In genomic region chr8:114458113-114458784, GRCm38 (mm10) we compare ENCODE assay signal across 14 mouse cellular contexts. TPM values are rescaled to one million over a fixed set of nuclear protein-coding genes. Genes with fewer than 3 reads are reported as not detected.
DNase-seq lines count a peak whose midpoint lies in the region; ATAC-seq and TF ChIP-seq lines count a peak whose summit lies in the region.
"Had no signal": no experiment of that assay in that cellular context is flagged by ENCODE, and none has a peak within 500 bp of the region (broad histone marks: within the 10 kb centered on the region; RNA-seq: fewer than 3 reads in every experiment).

No protein-coding gene starts in this region.

- no peak for DNase-seq in kidney, adult 8-10 months
- peak; percentile 24 for DNase-seq in gastrocnemius, postnatal 25 days
- peak; percentile 89 for DNase-seq in lung, postnatal 0 days (ENCODE audit: low spot score)
- DNase-seq in cerebellum, adult 18-20 months: no peak
- no peak for DNase-seq in spleen, adult 12 weeks (ENCODE audit: low spot score)

- H3K27ac ChIP-seq in kidney, embryonic 16.5 days (ENCODE audit: low read length): peak overlapping the region; percentile 65
- H3K27ac ChIP-seq in heart, embryonic 12.5 days (ENCODE audit: poor library complexity, severe bottlenecking): no peak overlapping the region
- H3K27ac ChIP-seq in lung, postnatal 0 days (ENCODE audit: low read length): peak overlapping the region; percentile 78
- H3K27ac ChIP-seq: limb, embryonic 12.5 days; midbrain, embryonic 12.5 days had no signal

- no peaks in the 10 kb centered on the region for H3K36me3 ChIP-seq in kidney, embryonic 16.5 days (ENCODE audit: insufficient read depth, low read length)
- no peaks in the 10 kb centered on the region for H3K36me3 ChIP-seq in heart, embryonic 12.5 days
- H3K36me3 ChIP-seq in lung, postnatal 0 days (ENCODE audit: insufficient read depth, low read length): no peaks in the 10 kb centered on the region
- H3K36me3 ChIP-seq: limb, embryonic 12.5 days; midbrain, embryonic 12.5 days had no signal

- H3K9ac ChIP-seq in kidney, embryonic 16.5 days (replicated peaks; ENCODE audit: low read length): no peak overlapping the region
- no peak overlapping the region for H3K9ac ChIP-seq in heart, embryonic 12.5 days
- H3K9ac ChIP-seq in lung, postnatal 0 days (replicated peaks; ENCODE audit: low read depth): no peak overlapping the region
- H3K9ac ChIP-seq: limb, embryonic 12.5 days; midbrain, embryonic 12.5 days had no signal

- H3K4me3 ChIP-seq in kidney, embryonic 16.5 days (ENCODE audit: low read length): no peak overlapping the region; the same call in 1 of the 2 replicates
- no peak overlapping the region for H3K4me3 ChIP-seq in heart, embryonic 12.5 days
- H3K4me3 ChIP-seq in lung, postnatal 0 days (ENCODE audit: low read depth, low read length): no peak overlapping the region
- H3K4me3 ChIP-seq: limb, embryonic 12.5 days; midbrain, embryonic 12.5 days had no signal

- TF ChIP-seq EP300 in lung, postnatal 0 days (IDR thresholded peaks at IDR 0.05): no peak

- TF ChIP-seq CTCF in lung, postnatal 0 days (IDR thresholded peaks at IDR 0.05): no peak

- no peaks in the 10 kb centered on the region for H3K9me3 ChIP-seq in kidney, embryonic 16.5 days (ENCODE audit: low read length)
- H3K9me3 ChIP-seq in heart, embryonic 12.5 days (replicated peaks): no peaks in the 10 kb centered on the region
- no peaks in the 10 kb centered on the region for H3K9me3 ChIP-seq in lung, postnatal 0 days (ENCODE audit: low read length)
- H3K9me3 ChIP-seq: limb, embryonic 12.5 days; midbrain, embryonic 12.5 days had no signal

- peaks cover 14% of the 10 kb centered on the region for H3K4me1 ChIP-seq in kidney, embryonic 16.5 days (ENCODE audit: insufficient read depth, low read length)
- peaks cover 33% of the 10 kb centered on the region for H3K4me1 ChIP-seq in heart, embryonic 12.5 days (replicated peaks)
- 0 out of 2 replicates have a peak, but pooled peaks cover 11% of the 10 kb centered on the region for H3K4me1 ChIP-seq in lung, postnatal 0 days (ENCODE audit: insufficient read depth, low read depth, low read length)
- H3K4me1 ChIP-seq: midbrain, embryonic 12.5 days had no signal

- 35% methylated on average over 25 of the region's 25 CpGs for WGBS in kidney, embryonic 16.5 days
- 61% methylated on average over 25 of the region's 25 CpGs for WGBS in heart, embryonic 12.5 days
- 22% methylated on average over 24 of the region's 25 CpGs for WGBS in lung, postnatal 0 days

- peak; percentile 67; the same call in 1 of the 2 replicates for ATAC-seq in kidney, embryonic 16.5 days (ENCODE audit: low FRiP score, low TSS enrichment)
- no peak for ATAC-seq in heart, embryonic 12.5 days (ENCODE audit: insufficient number of reproducible peaks, low FRiP score)
- ATAC-seq in lung, postnatal 0 days: peak; percentile 76
- ATAC-seq: activated CD4-positive, CD25-positive, alpha-beta regulatory T cell, adult 4 months had no signal

- peak overlapping the region; percentile 14; the same call in 1 of the 2 replicates for H3K4me2 ChIP-seq in kidney, embryonic 16.5 days (replicated peaks; ENCODE audit: low read depth, low read length)
- peak overlapping the region; percentile 18 for H3K4me2 ChIP-seq in heart, embryonic 12.5 days
- H3K4me2 ChIP-seq in lung, postnatal 0 days (replicated peaks; ENCODE audit: low read depth, low read length): no peak overlapping the region; the same call in 1 of the 2 replicates
- H3K4me2 ChIP-seq: limb, embryonic 12.5 days; midbrain, embryonic 12.5 days had no signal

- H3K27me3 ChIP-seq in kidney, embryonic 16.5 days (ENCODE audit: insufficient read depth, low read length): no peaks in the 10 kb centered on the region; the same call in 1 of the 2 replicates
- no peaks in the 10 kb centered on the region for H3K27me3 ChIP-seq in heart, embryonic 12.5 days (replicated peaks)
- H3K27me3 ChIP-seq in lung, postnatal 0 days (replicated peaks; ENCODE audit: insufficient read depth, low read length): no peaks in the 10 kb centered on the region
- H3K27me3 ChIP-seq: limb, embryonic 12.5 days; midbrain, embryonic 12.5 days had no signal

RNA-seq across cellular contexts. Expression of gene Wwox, which starts 18.8 kb away (rescaled TPM):
- polyA plus RNA-seq in kidney, embryonic 16.5 days (2015; fragmentation: Nextera tagmentation; extraction: Ambion mirVana): 19.7 and 20.2 TPM in 2 replicates
- total RNA-seq in gastrocnemius, postnatal 25 days (2021): 1 to 10 TPM; 5.3 to 8.7 TPM
- 10.4 and 11.4 TPM in 2 replicates for polyA plus RNA-seq in heart, embryonic 12.5 days (2016; fragmentation: Nextera tagmentation; extraction: Ambion mirVana)
- polyA plus RNA-seq in lung, postnatal 0 days (2015; fragmentation: Nextera tagmentation; extraction: Ambion mirVana): 8.6 and 11.6 TPM in 2 replicates

RNA-seq across cellular contexts. Expression of gene Clec3a, which starts 40.4 kb away (rescaled TPM):
- not detected in 2 replicates for polyA plus RNA-seq in kidney, embryonic 16.5 days (2015; fragmentation: Nextera tagmentation; extraction: Ambion mirVana)
- under 1 TPM; 0.51 TPM for total RNA-seq in gastrocnemius, postnatal 25 days (2021)
- not detected in 2 replicates for polyA plus RNA-seq in heart, embryonic 12.5 days (2016; fragmentation: Nextera tagmentation; extraction: Ambion mirVana)
- not detected in 2 replicates for polyA plus RNA-seq in lung, postnatal 0 days (2015; fragmentation: Nextera tagmentation; extraction: Ambion mirVana)
- polyA plus RNA-seq: activated CD4-positive, CD25-positive, alpha-beta regulatory T cell, adult 4 months; embryonic facial prominence, embryonic 11.5 days; large intestine, adult 2 months; limb, embryonic 12.5 days; neural tube, embryonic 14.5 days; spleen, adult 2 months had no signal

Comparison
In these comparisons a context has a peak if more than half of its experiments do, and no peak if none do; other contexts are left out.
1. DNase-seq: peak in gastrocnemius, postnatal 25 days (single experiment) and lung, postnatal 0 days (single experiment); none in kidney, adult 8-10 months (0 of 2), cerebellum, adult 18-20 months (0 of 2) and spleen, adult 12 weeks (single experiment).